Mouse (Mus musculus): ENCODE results near the gene Palm.

DNA sequence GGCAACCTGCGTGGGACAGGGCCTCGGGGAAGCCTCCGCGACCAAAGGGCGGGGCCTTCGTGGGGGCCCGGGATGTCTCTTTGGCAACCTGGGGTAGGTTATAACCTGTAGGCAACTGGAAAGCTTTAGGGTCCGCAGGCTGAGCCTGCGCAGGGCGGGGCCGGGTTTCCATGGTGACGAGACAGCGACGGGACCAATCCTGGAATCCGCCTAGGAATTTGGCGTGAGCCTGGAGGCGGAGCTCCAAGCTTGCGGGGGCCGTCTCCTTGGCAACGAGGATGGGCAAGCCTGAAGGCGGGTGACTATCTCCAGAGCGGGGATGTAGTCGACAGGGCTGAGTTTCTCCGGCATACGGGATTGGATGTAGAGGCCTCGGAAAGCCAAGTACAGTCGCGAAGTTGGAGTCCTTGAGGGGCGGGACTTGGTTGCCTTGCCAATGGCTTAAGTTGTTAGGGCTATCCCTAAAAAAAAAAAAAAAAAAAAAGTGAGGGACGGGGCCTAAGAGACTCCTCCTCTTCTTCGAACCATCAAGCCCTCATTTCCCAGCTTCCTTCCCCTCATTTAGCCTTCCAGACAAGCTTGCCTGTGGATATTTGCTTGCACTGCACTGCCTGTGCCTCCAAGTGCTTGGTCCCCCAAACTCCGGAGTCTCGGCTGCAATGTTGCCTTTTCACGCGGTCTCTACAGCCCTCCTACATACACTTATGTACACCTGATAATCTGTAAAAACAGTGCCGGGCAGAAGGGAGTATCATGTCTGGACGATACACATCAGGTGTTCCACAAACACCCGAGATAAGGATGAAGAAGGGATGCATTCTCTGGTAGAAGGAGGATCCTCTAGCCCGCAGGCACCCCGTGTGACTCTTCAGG lies 25.8 kb upstream of the Palm start:
- TF ChIP-seq CTCF (IDR thresholded peaks at IDR 0.05; ENCODE audit: extremely low read depth, insufficient read depth, insufficient read length, insufficient replicate concordance) (no peak), POLR2A (IDR thresholded peaks at IDR 0.05; ENCODE audit: low read depth, low read length) (no peak)
